Mouse (Mus musculus): Measurements from ENCODE around the gene Zfp446. TPM values are rescaled to one million over a fixed set of nuclear protein-coding genes. Genes with fewer than 3 reads are reported as not detected.
"Not testable (repeated sequence)": the region's sequence is repeated elsewhere in the genome, so short reads cannot be mapped to it uniquely, and the experiment has no call there.

Zfp446 gene
- polyA plus RNA-seq (2016; fragmentation: Nextera tagmentation; extraction: Ambion mirVana): 18.1 and 18.7 TPM in 2 replicates

DNA sequence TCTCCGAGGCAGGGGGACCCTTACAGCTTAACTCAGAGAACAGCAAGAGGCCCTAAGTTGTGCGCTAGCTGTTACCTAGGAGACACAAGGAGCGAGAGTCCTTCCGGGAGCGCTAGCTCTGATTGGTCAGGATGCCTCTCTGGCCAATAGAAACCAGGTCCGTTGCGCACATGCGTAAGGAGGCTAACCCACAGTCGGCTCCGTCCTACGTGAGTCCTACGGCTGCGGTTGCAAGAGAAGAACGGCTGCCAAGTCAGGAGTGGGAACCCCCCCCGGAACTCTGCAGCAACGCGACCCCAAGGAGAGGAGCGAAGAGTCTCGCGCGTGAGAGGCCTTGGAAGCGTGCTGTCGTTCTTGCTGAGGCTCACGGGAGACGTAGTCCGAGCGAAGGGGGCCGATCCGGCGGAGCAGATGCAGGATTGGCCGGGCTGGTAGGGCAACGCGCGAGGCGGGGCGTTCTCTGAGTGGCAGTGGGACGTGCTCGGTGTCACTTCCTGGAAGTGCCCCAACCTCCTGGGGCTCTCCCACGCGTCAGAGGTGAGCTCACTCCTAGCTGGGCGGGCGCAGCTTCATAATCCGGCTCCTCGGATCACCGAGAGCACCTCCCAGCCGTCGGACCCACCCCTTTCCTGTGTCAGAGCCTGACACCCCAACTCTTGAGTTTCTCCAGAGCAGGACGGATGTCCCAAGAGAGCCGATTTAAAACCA, at the start of gene Zfp446:
Gene Zfp446, plus strand, starts transcription at position 167 of the 708 bp plus-strand sequence.
- Histone ChIP-seq H3K36me3 (peaks cover 8% of the 10 kb centered on the region; the same call in 1 of the 2 replicates), H3K4me1 (peaks cover 12% of the 10 kb centered on the region), H3K9me3 (no peaks in the 10 kb centered on the region), H3K9ac (replicated peaks) (peak within 1 kb of the TSS; percentile 68), H3K27me3 (no peaks in the 10 kb centered on the region), H3K4me3 (peak within 1 kb of the TSS; percentile 72), H3K27ac (replicated peaks) (peak within 1 kb of the TSS; percentile 93), H3K4me2 (replicated peaks) (peak within 1 kb of the TSS; percentile 68)
- ATAC-seq (ENCODE audit: low FRiP score, low read depth): peak; percentile 99
- under 1% methylated on average over 49 of the region's 49 CpGs for WGBS

DNA sequence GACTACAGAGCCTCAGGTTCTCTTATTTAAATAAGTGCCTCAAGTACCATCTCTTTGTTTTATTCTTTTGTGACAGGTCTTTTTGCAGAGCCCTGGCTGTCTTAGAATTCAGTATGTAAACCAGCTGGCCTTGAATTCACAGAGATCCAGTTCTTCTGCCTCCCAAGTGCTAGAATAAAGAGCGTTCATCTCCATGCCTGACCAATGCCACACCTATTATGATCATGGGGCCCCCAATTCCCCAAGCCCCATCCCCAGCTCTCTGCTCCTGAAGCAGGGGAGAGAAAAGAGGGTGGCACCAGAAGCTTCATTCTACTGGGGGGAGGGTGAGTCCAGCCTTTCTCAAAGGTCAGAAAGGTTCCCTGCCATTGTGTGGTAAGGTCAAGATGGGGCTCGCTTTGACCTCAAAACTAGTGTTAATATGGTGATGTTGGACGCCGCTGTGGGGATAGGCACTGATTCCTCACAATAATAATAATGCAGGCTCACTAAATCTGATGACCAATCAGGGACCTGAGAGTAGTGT, 44.0 kb upstream of the Zfp446 start:
- ATAC-seq (ENCODE audit: low FRiP score, low read depth): no peak
- Histone ChIP-seq H3K4me2 (replicated peaks) (no peak overlapping the region), H3K4me1 (no peaks in the 10 kb centered on the region), H3K27ac (replicated peaks) (no peak overlapping the region), H3K9me3 (no peaks in the 10 kb centered on the region), H3K36me3 (no peaks in the 10 kb centered on the region; the same call in 1 of the 2 replicates), H3K27me3 (peaks cover 6% of the 10 kb centered on the region; the same call in 1 of the 2 replicates), H3K4me3 (no peak overlapping the region), H3K9ac (replicated peaks) (no peak overlapping the region)
- WGBS: 61% methylated on average over 4 of the region's 4 CpGs

DNA sequence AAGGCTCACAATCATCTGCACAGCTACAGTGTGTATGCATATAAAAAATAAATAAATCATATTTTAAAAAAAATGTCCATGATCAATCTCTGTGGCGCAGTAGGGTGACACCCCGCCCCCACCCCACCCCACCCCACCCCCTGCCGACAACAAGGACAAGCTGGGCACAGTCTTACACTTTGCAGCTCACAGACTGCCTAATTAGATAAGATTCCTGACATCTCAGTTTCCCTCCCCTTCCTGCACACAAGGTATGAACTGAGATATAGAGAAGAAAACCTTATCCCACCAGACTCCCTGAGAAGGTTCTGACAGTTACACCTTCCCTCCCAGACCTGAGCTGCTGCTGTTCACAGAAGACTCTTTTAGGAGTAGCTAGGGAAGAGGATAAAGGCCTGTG, 42.8 kb upstream of the Zfp446 start:
- H3K9me3 ChIP-seq: no peaks in the 10 kb centered on the region
- H3K27ac ChIP-seq (replicated peaks): no peak overlapping the region
- H3K4me2 ChIP-seq (replicated peaks): no peak overlapping the region
- H3K4me3 ChIP-seq: no peak overlapping the region
- 87% methylated on average over 3 of the region's 3 CpGs for WGBS
- no peak overlapping the region for H3K9ac ChIP-seq (replicated peaks)
- H3K36me3 ChIP-seq: no peaks in the 10 kb centered on the region
- H3K4me1 ChIP-seq: no peaks in the 10 kb centered on the region
- ATAC-seq (ENCODE audit: low FRiP score, low read depth): no peak
- H3K27me3 ChIP-seq: no peaks in the 10 kb centered on the region

DNA sequence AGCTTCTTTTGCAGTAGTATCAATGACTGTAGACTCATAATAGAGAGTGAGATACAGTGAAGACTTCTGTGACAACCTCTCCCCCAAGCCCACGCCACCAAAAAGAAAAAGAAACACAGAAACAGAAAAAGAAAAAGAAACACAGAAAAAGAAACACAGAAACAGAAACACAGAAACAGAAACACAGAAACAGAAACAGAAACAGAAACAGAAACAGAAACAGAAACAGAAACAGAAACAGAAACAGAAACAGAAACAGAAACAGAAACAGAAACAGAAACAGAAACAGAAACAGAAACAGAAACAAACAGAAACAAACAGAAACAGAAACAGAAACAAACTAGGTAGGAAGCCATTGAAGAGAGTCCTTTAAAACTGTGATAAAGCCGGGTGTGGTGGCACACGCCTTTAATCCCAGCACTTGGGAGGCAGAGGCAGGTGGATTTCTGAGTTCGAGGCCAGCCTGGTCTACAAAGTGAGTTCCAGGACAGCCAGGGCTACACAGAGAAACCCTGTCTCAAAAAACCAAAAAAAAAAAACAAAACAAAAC, 40.3 kb upstream of the Zfp446 start:
- H3K9me3 ChIP-seq; H3K9ac ChIP-seq (replicated peaks); H3K4me2 ChIP-seq (replicated peaks); H3K27me3 ChIP-seq; H3K36me3 ChIP-seq; H3K4me3 ChIP-seq; H3K4me1 ChIP-seq; H3K27ac ChIP-seq (replicated peaks); ATAC-seq (ENCODE audit: low FRiP score, low read depth): not testable (repeated sequence)
- 90% methylated on average over 4 of the region's 4 CpGs for WGBS

DNA sequence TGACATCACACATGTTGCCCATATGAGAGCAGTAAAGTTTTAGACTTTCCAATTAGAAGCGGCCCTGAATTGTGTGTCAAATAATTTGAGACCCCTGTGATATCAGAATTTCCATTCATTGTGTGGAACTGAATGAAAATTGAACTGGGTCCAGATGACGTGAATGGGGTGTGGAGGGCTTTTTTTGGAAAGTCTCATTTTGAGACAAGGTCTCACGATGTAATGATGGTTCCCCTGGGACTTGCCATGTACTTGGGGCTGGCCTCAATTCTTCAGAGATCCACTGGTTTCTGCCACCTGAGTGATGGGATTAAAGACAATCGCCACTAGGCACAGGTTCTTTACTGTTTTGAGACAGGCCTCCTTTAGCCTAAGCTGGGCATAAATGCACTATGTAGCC, 37.0 kb upstream of the Zfp446 start:
- no peak overlapping the region for H3K9ac ChIP-seq (replicated peaks)
- no peak overlapping the region for H3K4me3 ChIP-seq
- H3K36me3 ChIP-seq: no peaks in the 10 kb centered on the region
- H3K27ac ChIP-seq (replicated peaks): no peak overlapping the region
- no peaks in the 10 kb centered on the region for H3K27me3 ChIP-seq
- no peaks in the 10 kb centered on the region for H3K9me3 ChIP-seq
- ATAC-seq (ENCODE audit: low FRiP score, low read depth): no peak
- 86% methylated on average over 4 of the region's 4 CpGs for WGBS
- H3K4me2 ChIP-seq (replicated peaks): no peak overlapping the region
- no peaks in the 10 kb centered on the region for H3K4me1 ChIP-seq

DNA sequence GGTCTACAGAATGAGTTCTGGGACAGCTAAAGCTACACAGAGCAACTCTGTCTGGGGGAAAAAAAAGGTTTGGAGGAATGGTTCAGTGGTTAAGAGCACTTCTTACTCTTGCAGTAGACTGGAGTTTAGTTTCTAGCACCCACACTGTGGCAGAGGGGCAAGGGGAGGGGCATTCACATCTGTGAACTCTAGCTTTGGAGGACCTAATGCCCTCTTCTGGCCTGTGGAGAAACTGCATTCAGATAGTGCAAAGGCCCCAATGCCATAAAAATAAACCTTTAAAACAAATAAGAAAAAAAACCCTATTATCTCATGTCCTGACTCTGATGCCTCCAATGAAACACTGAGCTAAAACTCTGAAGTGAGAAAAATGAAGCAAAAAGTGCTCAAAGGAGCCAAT, 34.2 kb upstream of the Zfp446 start:
- Histone ChIP-seq H3K36me3 (no peaks in the 10 kb centered on the region), H3K4me3 (no peak overlapping the region), H3K4me2 (replicated peaks) (no peak overlapping the region), H3K4me1 (no peaks in the 10 kb centered on the region), H3K9ac (replicated peaks) (no peak overlapping the region), H3K9me3 (no peaks in the 10 kb centered on the region), H3K27me3 (no peaks in the 10 kb centered on the region), H3K27ac (replicated peaks) (no peak overlapping the region)
- ATAC-seq (ENCODE audit: low FRiP score, low read depth): no peak

DNA sequence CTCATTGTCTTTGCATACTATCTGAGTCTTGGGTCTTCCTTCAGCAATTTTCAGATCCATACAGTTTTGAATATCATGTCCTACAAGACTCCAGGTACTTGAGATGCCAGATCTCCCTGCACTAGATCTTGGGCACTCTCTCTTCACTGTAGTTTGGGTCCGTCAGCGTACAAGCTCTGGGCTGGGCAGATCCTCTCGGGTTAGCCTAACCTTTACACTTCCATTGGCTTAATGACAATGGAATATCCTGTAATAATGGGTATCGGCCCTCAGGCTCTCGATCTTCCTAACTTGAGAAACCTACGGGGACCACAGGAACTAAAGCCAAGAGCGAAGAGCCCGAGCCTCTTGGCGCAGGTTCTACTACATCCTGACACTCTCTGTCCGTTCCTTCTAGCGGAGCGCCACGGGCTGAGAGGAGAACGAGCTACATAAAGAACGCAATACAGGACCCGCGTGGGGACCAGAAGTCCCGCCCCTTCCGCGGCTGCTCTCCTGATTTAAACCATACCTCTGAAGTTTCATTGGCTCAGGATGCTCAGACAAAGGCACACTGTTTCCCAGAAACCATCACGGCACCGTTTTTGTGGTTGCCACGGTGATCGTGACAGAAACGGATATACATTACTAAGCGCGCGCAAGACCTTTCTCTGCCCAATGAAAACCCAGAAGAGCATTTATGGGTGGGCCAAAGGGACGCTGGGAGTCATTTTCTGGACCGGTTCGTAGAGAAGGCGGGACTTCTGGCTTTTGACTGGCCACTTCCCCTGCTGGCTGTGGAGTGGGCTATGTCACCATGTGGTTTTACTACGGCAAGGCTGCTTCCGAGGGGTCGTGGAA, 28.4 kb upstream of the Zfp446 start:
- ATAC-seq (ENCODE audit: low FRiP score, low read depth): peak; percentile 98
- WGBS: 11% methylated on average over 35 of the region's 35 CpGs

DNA sequence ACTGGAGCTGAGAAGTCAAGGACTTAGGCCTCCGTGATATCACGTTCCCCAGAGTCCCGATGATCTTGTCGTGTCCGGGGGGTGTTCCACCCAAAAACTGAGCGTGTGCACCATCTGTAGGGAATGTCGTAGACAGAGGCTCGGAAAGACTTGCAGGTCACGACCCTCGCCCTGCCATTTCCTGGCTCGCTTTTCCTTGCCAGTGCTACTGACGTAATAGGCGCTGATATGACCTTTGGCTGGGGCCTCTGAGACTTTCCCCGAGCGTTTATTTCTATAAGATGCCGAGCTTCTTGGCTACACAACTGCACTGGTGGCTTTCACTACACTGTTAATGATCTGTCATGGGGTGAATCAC, 27.8 kb upstream of the Zfp446 start:
- Histone ChIP-seq H3K36me3 (no peaks in the 10 kb centered on the region), H3K9ac (replicated peaks) (peak overlapping the region; percentile 51; the same call in 1 of the 2 replicates), H3K9me3 (no peaks in the 10 kb centered on the region), H3K27me3 (no peaks in the 10 kb centered on the region), H3K4me2 (replicated peaks) (peak overlapping the region; percentile 68), H3K4me1 (peaks cover 8% of the 10 kb centered on the region), H3K4me3 (peak overlapping the region; percentile 46), H3K27ac (replicated peaks) (peak overlapping the region; percentile 85)
- WGBS: 13% methylated on average over 16 of the region's 16 CpGs
- peak; percentile 10; the same call in 1 of the 2 replicates for ATAC-seq (ENCODE audit: low FRiP score, low read depth)

More for the DNA sequence above, 28.4 kb upstream of the Zfp446 start:
- Histone ChIP-seq H3K4me2 (replicated peaks) (peak overlapping the region; percentile 68), H3K27me3 (no peaks in the 10 kb centered on the region), H3K4me1 (peaks cover 8% of the 10 kb centered on the region), H3K36me3 (no peaks in the 10 kb centered on the region), H3K27ac (replicated peaks) (peak overlapping the region; percentile 85), H3K4me3 (peak overlapping the region; percentile 46), H3K9ac (replicated peaks) (peak overlapping the region; percentile 54), H3K9me3 (no peaks in the 10 kb centered on the region)

DNA sequence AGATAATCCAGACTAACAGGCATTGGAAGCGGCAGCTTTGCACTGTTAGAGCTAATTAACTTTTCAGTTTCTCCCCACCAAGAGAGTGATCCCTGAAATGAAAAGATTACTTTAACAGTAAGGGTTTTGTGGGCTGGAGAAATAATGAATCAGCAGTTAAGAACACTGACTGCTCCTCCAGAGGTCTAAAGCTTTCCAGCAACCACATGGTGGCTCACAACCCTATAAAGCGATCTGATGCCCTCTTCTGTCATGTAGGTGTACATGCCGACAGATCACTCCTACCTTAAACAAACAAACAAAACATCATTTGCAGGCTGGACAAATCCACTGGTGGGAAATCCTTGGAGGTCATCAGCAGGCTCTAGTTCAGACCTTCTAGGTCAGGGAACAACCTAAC, 22.8 kb upstream of the Zfp446 start:
- Histone ChIP-seq H3K9ac (replicated peaks) (no peak overlapping the region), H3K36me3 (no peaks in the 10 kb centered on the region), H3K4me3 (no peak overlapping the region), H3K27me3 (no peaks in the 10 kb centered on the region), H3K27ac (replicated peaks) (no peak overlapping the region), H3K4me2 (replicated peaks) (no peak overlapping the region), H3K4me1 (peaks cover 7% of the 10 kb centered on the region), H3K9me3 (no peaks in the 10 kb centered on the region)
- ATAC-seq (ENCODE audit: low FRiP score, low read depth): no peak
- 60% methylated on average over 3 of the region's 3 CpGs for WGBS

DNA sequence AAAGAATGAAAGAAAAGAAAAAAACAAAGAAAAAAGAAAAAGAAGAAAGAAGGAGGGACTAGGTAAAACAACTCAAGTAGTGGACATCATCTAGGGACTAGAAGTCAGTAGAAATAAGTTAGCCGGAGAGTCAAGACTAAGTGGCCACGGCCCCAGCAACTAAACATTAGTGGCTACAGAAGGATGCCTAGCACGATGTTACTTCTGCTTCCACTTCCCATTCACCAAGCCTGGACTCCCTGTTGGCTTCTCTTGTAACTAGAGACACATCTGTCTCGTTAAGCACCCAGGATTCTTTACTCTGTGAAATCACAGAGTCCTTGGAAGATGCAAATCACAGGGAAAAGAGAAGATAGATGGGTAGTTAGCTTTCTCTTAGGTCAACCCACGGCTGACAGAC, 20.1 kb upstream of the Zfp446 start:
- WGBS: 82% methylated on average over 5 of the region's 5 CpGs
- Histone ChIP-seq H3K4me3 (no peak overlapping the region), H3K4me2 (replicated peaks) (no peak overlapping the region), H3K9me3 (no peaks in the 10 kb centered on the region), H3K36me3 (no peaks in the 10 kb centered on the region), H3K9ac (replicated peaks) (no peak overlapping the region), H3K4me1 (0 out of 2 replicates have a peak, but pooled peaks cover 3% of the 10 kb centered on the region), H3K27me3 (no peaks in the 10 kb centered on the region), H3K27ac (replicated peaks) (no peak overlapping the region)
- no peak for ATAC-seq (ENCODE audit: low FRiP score, low read depth)

DNA sequence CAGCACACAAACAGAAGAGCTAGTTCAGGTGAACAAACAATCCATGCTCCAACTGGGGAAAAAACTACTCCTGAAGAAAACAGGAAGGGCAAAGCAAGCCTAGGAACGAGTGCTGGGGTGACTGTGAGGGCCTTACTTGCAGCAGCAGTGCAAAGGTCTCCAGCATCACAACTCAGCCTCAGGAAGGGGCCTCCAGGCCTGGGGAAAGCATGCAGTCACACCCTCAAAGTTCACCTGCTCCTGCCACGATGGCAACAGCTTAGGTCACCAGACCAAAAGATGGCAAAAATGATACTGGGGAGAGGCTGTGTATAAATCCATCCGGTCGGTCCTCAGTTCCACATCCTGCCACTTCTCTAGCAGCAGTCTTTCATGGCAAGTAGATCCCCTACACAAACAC, 18.7 kb upstream of the Zfp446 start:
- no peaks in the 10 kb centered on the region for H3K27me3 ChIP-seq
- 84% methylated on average over 4 of the region's 4 CpGs for WGBS
- no peak overlapping the region for H3K9ac ChIP-seq (replicated peaks)
- no peaks in the 10 kb centered on the region for H3K36me3 ChIP-seq
- H3K4me2 ChIP-seq (replicated peaks): no peak overlapping the region
- H3K4me1 ChIP-seq: 0 out of 2 replicates have a peak, but pooled peaks cover 3% of the 10 kb centered on the region
- H3K9me3 ChIP-seq: no peaks in the 10 kb centered on the region
- no peak overlapping the region for H3K4me3 ChIP-seq
- no peak overlapping the region for H3K27ac ChIP-seq (replicated peaks)
- no peak for ATAC-seq (ENCODE audit: low FRiP score, low read depth)

DNA sequence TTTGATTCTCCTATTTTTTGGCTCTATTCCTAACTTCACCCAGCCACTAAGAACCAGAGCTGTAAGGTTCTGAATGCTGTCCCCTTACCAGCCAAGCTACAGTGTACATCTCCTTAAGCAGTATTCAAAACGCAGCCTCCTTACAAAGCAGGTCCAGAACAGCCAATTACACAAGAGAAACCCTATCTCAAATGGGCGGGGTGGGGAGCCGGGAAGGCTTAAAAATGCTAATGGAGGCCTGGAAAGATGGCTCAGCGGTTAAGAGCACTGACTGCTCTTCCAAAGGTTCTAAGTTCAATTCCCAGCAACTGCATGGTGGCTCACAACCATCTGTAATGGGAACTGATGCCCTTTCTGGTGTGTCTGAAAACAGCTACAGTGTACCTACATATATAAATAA, 17.9 kb upstream of the Zfp446 start:
- H3K4me3 ChIP-seq: no peak overlapping the region
- no peak overlapping the region for H3K27ac ChIP-seq (replicated peaks)
- no peak overlapping the region; the same call in 1 of the 2 replicates for H3K9ac ChIP-seq (replicated peaks)
- no peaks in the 10 kb centered on the region for H3K27me3 ChIP-seq
- H3K36me3 ChIP-seq: no peaks in the 10 kb centered on the region
- H3K4me1 ChIP-seq: peaks cover 4% of the 10 kb centered on the region; the same call in 1 of the 2 replicates
- H3K9me3 ChIP-seq: no peaks in the 10 kb centered on the region
- ATAC-seq (ENCODE audit: low FRiP score, low read depth): no peak
- WGBS: 16% methylated on average over 4 of the region's 4 CpGs
- H3K4me2 ChIP-seq (replicated peaks): no peak overlapping the region

All from midbrain, embryonic 12.5 days (tissue).